8 mouse cellular contexts compared by ENCODE assay signal in the genomic region with DNA sequence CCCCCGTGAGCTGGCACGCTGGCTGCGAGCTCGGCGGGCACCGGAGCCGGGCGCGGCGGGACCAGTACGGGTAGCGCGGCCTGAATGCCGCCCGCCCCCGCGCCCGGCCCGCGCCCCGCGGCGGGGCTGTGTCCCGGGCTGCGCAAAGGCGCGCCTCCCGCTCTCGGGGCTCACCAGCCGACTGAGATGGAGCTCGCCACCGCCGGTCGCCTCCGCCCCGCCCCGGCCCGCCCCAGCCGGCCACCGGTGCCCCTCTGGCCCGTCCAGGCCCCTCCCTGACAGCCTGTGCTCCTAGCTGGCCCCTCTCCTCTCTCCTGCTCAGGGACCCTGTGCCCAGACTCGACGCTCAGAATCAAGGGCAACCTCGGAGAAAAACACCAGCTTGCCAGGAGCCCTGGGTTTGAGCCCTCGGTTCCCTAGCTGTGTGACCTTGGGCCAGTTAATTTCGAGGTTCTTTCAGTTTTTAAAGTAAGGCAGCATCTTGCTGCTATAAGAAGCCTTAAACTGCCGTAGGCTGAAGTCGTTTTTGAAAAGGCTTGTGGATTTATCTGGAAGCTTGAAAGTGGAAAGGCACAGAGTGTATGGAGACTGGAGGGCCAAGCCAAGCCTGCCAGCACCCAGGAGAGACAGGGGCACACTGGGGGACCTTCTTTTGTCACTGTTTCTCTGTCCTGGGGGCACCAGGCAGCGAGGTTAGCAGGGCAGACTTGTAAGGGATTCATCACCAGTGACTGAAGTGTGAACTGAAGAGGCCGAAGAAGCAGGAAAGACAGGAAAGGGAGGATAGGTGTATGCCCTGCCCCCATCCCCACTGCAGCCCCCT. TPM values are rescaled to one million over a fixed set of nuclear protein-coding genes. Genes with fewer than 3 reads are reported as not detected.
DNase-seq lines count a peak whose midpoint lies in the region; ATAC-seq and TF ChIP-seq lines count a peak whose summit lies in the region.

Gene Grin2c, minus strand, starts transcription at position 183 of the 823 bp plus-strand sequence.

- no peak for TF ChIP-seq EP300 in liver, postnatal 0 days (IDR thresholded peaks at IDR 0.05; ENCODE audit: low read depth)

- H3K27ac ChIP-seq in kidney, embryonic 16.5 days (ENCODE audit: low read length) = no peak within 1 kb of the TSS
- H3K27ac ChIP-seq in hindbrain, embryonic 13.5 days = no peak within 1 kb of the TSS
- H3K27ac ChIP-seq in liver, postnatal 0 days (ENCODE audit: low read depth) = no peak within 1 kb of the TSS

- H3K36me3 ChIP-seq in kidney, embryonic 16.5 days (ENCODE audit: insufficient read depth, low read length) = no peaks in the 10 kb centered on the region
- peaks cover 31% of the 10 kb centered on the region for H3K36me3 ChIP-seq in hindbrain, embryonic 13.5 days
- H3K36me3 ChIP-seq in liver, postnatal 0 days (replicated peaks; ENCODE audit: insufficient read depth, low read length) = peaks cover 16% of the 10 kb centered on the region

- WGBS in kidney, embryonic 16.5 days = 5% methylated on average over 50 of the region's 50 CpGs
- 10% methylated on average over 27 of the region's 50 CpGs for WGBS in hindbrain, embryonic 13.5 days
- WGBS in liver, postnatal 0 days (ENCODE audit: insufficient replicate concordance) = 9% methylated on average over 29 of the region's 50 CpGs

- H3K9ac ChIP-seq in kidney, embryonic 16.5 days (replicated peaks; ENCODE audit: low read length) = 0 out of 2 replicates have a peak within 1 kb of the TSS, but pooled peaks have one; percentile 15
- H3K9ac ChIP-seq in hindbrain, embryonic 13.5 days = peak within 1 kb of the TSS; percentile 65
- H3K9ac ChIP-seq in liver, postnatal 0 days (replicated peaks) = no peak within 1 kb of the TSS

- H3K4me3 ChIP-seq in kidney, embryonic 16.5 days (ENCODE audit: low read length) = peak within 1 kb of the TSS; percentile 39
- peak within 1 kb of the TSS; percentile 37 for H3K4me3 ChIP-seq in hindbrain, embryonic 13.5 days
- H3K4me3 ChIP-seq in liver, postnatal 0 days (ENCODE audit: low read depth, low read length) = peak within 1 kb of the TSS; percentile 26

- no peaks in the 10 kb centered on the region for H3K9me3 ChIP-seq in kidney, embryonic 16.5 days (ENCODE audit: low read length)
- no peaks in the 10 kb centered on the region for H3K9me3 ChIP-seq in hindbrain, embryonic 13.5 days
- H3K9me3 ChIP-seq in liver, postnatal 0 days (ENCODE audit: low read length) = no peaks in the 10 kb centered on the region

- DNase-seq in kidney, adult 9 months = no peak
- peak; percentile 60 to 79 for DNase-seq in cerebellum, postnatal 14 days
- no peak for DNase-seq in liver, postnatal 0 days
- no peak for DNase-seq in ovary, adult 18-20 months (ENCODE audit: low spot score)
- no peak for DNase-seq in urinary bladder, adult 2 months (ENCODE audit: low spot score)
- no peak for DNase-seq in testis, postnatal 10 days (ENCODE audit: low spot score)

- ATAC-seq in kidney, embryonic 16.5 days (ENCODE audit: low FRiP score, low TSS enrichment) = no peak
- no peak for ATAC-seq in hindbrain, embryonic 13.5 days (ENCODE audit: low FRiP score)
- peak; percentile 18; the same call in 1 of the 2 replicates for ATAC-seq in liver, postnatal 0 days

- no peak for TF ChIP-seq CTCF in liver, postnatal 0 days (IDR thresholded peaks at IDR 0.05; ENCODE audit: low read depth)

- peaks cover 69% of the 10 kb centered on the region for H3K27me3 ChIP-seq in kidney, embryonic 16.5 days (ENCODE audit: insufficient read depth, low read length)
- H3K27me3 ChIP-seq in hindbrain, embryonic 13.5 days = peaks cover 76% of the 10 kb centered on the region
- peaks cover 55% of the 10 kb centered on the region for H3K27me3 ChIP-seq in liver, postnatal 0 days (ENCODE audit: insufficient read depth, low read length)

- peaks cover 20% of the 10 kb centered on the region for H3K4me1 ChIP-seq in kidney, embryonic 16.5 days (ENCODE audit: insufficient read depth, low read length)
- peaks cover 34% of the 10 kb centered on the region for H3K4me1 ChIP-seq in hindbrain, embryonic 13.5 days (replicated peaks)
- H3K4me1 ChIP-seq in liver, postnatal 0 days (ENCODE audit: insufficient read depth) = peaks cover 7% of the 10 kb centered on the region

- peak within 1 kb of the TSS; percentile 59 for H3K4me2 ChIP-seq in kidney, embryonic 16.5 days (replicated peaks; ENCODE audit: low read depth, low read length)
- H3K4me2 ChIP-seq in hindbrain, embryonic 13.5 days = peak within 1 kb of the TSS; percentile 59
- H3K4me2 ChIP-seq in liver, postnatal 0 days (ENCODE audit: low read depth, low read length) = peak within 1 kb of the TSS; percentile 49; the same call in 1 of the 2 replicates

RNA-seq across cellular contexts. Expression of gene Grin2c, which starts in this region (rescaled TPM):
- polyA plus RNA-seq in kidney, embryonic 16.5 days (2015; fragmentation: Nextera tagmentation; extraction: Ambion mirVana) = not detected in 2 replicates
- 0.22 TPM in 2 replicates for polyA plus RNA-seq in hindbrain, embryonic 13.5 days (2015; fragmentation: Nextera tagmentation; extraction: Ambion mirVana)
- polyA plus RNA-seq in liver, postnatal 0 days (2015; fragmentation: Nextera tagmentation; extraction: Ambion mirVana) = 0.04 and 0.09 TPM in 2 replicates
- polyA plus RNA-seq in urinary bladder, adult 2 months (2012; rRNA removed) = 0.74 and 1.0 TPM in 2 replicates

Comparison
In these comparisons a context has a peak if more than half of its experiments do, and no peak if none do; other contexts are left out.
1. Peak in ATAC-seq, H3K4me3 ChIP-seq and H3K4me2 ChIP-seq in liver, postnatal 0 days; RNA of the gene not detected or under 1 TPM.
2. DNase-seq: peak in cerebellum, postnatal 14 days (2 of 2); none in kidney, adult 9 months (single experiment), liver, postnatal 0 days (single experiment), ovary, adult 18-20 months (single experiment), urinary bladder, adult 2 months (single experiment) and testis, postnatal 10 days (single experiment).
3. Peak in every context shown above with its lines, with median percentiles within 50 percentile points of each other: H3K4me2 ChIP-seq and H3K4me3 ChIP-seq.